Mouse (Mus musculus) liver, embryonic 11.5 days (tissue): ENCODE results near the gene Phykpl. TPM values are rescaled to one million over a fixed set of nuclear protein-coding genes. Genes with fewer than 3 reads are reported as not detected.

Experiments used
- ATAC-seq: fragments of 200-750 bp; cut with Nextera tagmentation; replicated peaks from 2 replicates; pipeline ENCODE4 v1.8.0; 2017; ENCODE audit warnings: moderate number of reproducible peaks, mild to moderate bottlenecking, moderate TSS enrichment, moderate library complexity; ENCODE audit not compliant: low FRiP score
- DNase-seq: peaks from one replicate; pipeline ENCODE4 v3.0.0-alpha.2; 2017; ENCODE audit warnings: low spot score
- H3K27ac ChIP-seq: fragments of 300-500 bp; sonication (generic); 2 replicates; pipeline ENCODE4 v1.5.1; 2014; ENCODE audit warnings: mild to moderate bottlenecking, low read depth, low read length, control low read depth
- H3K27me3 ChIP-seq: fragments of 300-500 bp; sonication (generic); replicated peaks from 2 replicates; pipeline ENCODE4 v1.6.1; 2014; ENCODE audit warnings: low read length, mixed read lengths; ENCODE audit not compliant: control insufficient read depth, insufficient read depth
- H3K36me3 ChIP-seq: fragments of 300-500 bp; sonication (generic); 2 replicates; pipeline ENCODE4 v1.6.1; 2014; ENCODE audit warnings: mild to moderate bottlenecking, low read length, moderate library complexity, mixed read lengths; ENCODE audit not compliant: control insufficient read depth, insufficient read depth
- H3K4me1 ChIP-seq: fragments of 300-500 bp; sonication (generic); replicated peaks from 2 replicates; pipeline ENCODE4 v1.6.1; 2014; ENCODE audit warnings: low read length, mixed read lengths; ENCODE audit not compliant: control insufficient read depth, insufficient read depth
- H3K4me2 ChIP-seq: fragments of 300-500 bp; sonication (generic); 2 replicates; pipeline ENCODE4 v1.6.1; 2014; ENCODE audit warnings: mild to moderate bottlenecking, control low read depth, moderate library complexity
- H3K4me3 ChIP-seq: fragments of 300-500 bp; sonication (generic); 2 replicates; pipeline ENCODE4 v1.5.1; 2014; ENCODE audit warnings: low read depth, low read length, control low read depth
- H3K9ac ChIP-seq: fragments of 300-500 bp; sonication (generic); 2 replicates; pipeline ENCODE4 v1.6.1; 2014; ENCODE audit warnings: low read depth, low read length, control low read depth
- H3K9me3 ChIP-seq: fragments of 300-500 bp; sonication (generic); 2 replicates; pipeline ENCODE4 v1.6.1; 2016; ENCODE audit warnings: low read length, inconsistent platforms, mixed read lengths; ENCODE audit not compliant: control insufficient read depth
- WGBS: fragments of 180-500 bp; shearing (Covaris S2); extraction: QIAGEN DNeasy Blood & Tissue Kit; methylation state at CpG from one replicate; pipeline ENCODE4 v1.1.7; 2014; 5-methylcytosine and 5-hydroxymethylcytosine counted together
- polyA plus RNA-seq: library from polyadenylated mRNA; unstranded; fragments of >200 nt; fragmentation: Nextera tagmentation; extraction: Ambion mirVana; gene quantifications from 2 replicates; pipeline ENCODE4 v1.2.1, GENCODE M21; 2014

The Phykpl gene
- polyA plus RNA-seq, 1 experiment from 2014 or later: 28.6 TPM

GRCm38 (mm10) chr11:51636323-51636684, 51.7 kb downstream of the Phykpl start:
- Histone ChIP-seq H3K4me3 (peak overlapping the region; percentile 70), H3K9ac (peak overlapping the region; percentile 81), H3K9me3 (no peaks in the 10 kb centered on the region), H3K36me3 (no peaks in the 10 kb centered on the region), H3K4me1 (peaks cover 10% of the 10 kb centered on the region), H3K4me2 (peak overlapping the region; percentile 77), H3K27me3 (no peaks in the 10 kb centered on the region), H3K27ac (peak overlapping the region; percentile 87)
- DNase-seq: peak; percentile 65
- WGBS: 3% methylated on average over 6 of the region's 6 CpGs
- peak; percentile 54 for ATAC-seq

- peak overlapping the region; percentile 57 for H3K9ac ChIP-seq
- H3K27ac ChIP-seq: peak overlapping the region; percentile 48
- peaks cover 10% of the 10 kb centered on the region for H3K4me1 ChIP-seq
- H3K27me3 ChIP-seq: no peaks in the 10 kb centered on the region
- H3K9me3 ChIP-seq: no peaks in the 10 kb centered on the region
- H3K4me3 ChIP-seq: peak overlapping the region; percentile 35
- H3K4me2 ChIP-seq: peak overlapping the region; percentile 60
- DNase-seq (peak; percentile 61), ATAC-seq (no peak)
- H3K36me3 ChIP-seq: no peaks in the 10 kb centered on the region
- 7% methylated on average over 17 of the region's 17 CpGs for WGBS
Observed at GRCm38 (mm10) chr11:51637971-51638414, 53.4 kb downstream of the Phykpl start.

GRCm38 (mm10) chr11:51638497-51638896, 53.9 kb downstream of the Phykpl start:
- H3K4me1 ChIP-seq: peaks cover 13% of the 10 kb centered on the region
- H3K9ac ChIP-seq: peak overlapping the region; percentile 57
- 58% methylated on average over 5 of the region's 5 CpGs for WGBS

GRCm38 (mm10) chr11:51640748-51641147, 56.2 kb downstream of the Phykpl start:
- ATAC-seq: no peak
- Histone ChIP-seq H3K4me1 (peaks cover 14% of the 10 kb centered on the region; the same call in 1 of the 2 replicates), H3K4me3 (no peak overlapping the region), H3K9me3 (no peaks in the 10 kb centered on the region), H3K27me3 (0 out of 2 replicates have a peak, but pooled peaks cover 3% of the 10 kb centered on the region), H3K27ac (no peak overlapping the region), H3K9ac (no peak overlapping the region; the same call in 1 of the 2 replicates), H3K4me2 (no peak overlapping the region), H3K36me3 (peaks cover 6% of the 10 kb centered on the region)
- no peak for DNase-seq
- 85% methylated on average over 7 of the region's 7 CpGs for WGBS

More at GRCm38 (mm10) chr11:51638497-51638896, 53.9 kb downstream of the Phykpl start:
- Histone ChIP-seq H3K36me3 (no peaks in the 10 kb centered on the region), H3K4me3 (no peak overlapping the region), H3K4me2 (peak overlapping the region; percentile 60), H3K9me3 (no peaks in the 10 kb centered on the region), H3K27me3 (no peaks in the 10 kb centered on the region), H3K27ac (no peak overlapping the region)
- DNase-seq (no peak), ATAC-seq (no peak)

- no peak overlapping the region for H3K4me2 ChIP-seq
- H3K27ac ChIP-seq: no peak overlapping the region
- WGBS: 77% methylated on average over 9 of the region's 9 CpGs
- peaks cover 13% of the 10 kb centered on the region; the same call in 1 of the 2 replicates for H3K4me1 ChIP-seq
- H3K36me3 ChIP-seq: peaks cover 6% of the 10 kb centered on the region
- H3K9me3 ChIP-seq: no peaks in the 10 kb centered on the region
- DNase-seq (no peak), ATAC-seq (no peak)
- no peak overlapping the region for H3K4me3 ChIP-seq
- no peak overlapping the region for H3K9ac ChIP-seq
- H3K27me3 ChIP-seq: 0 out of 2 replicates have a peak, but pooled peaks cover 3% of the 10 kb centered on the region
Observed at GRCm38 (mm10) chr11:51643202-51643601, 58.6 kb downstream of the Phykpl start.

- 56% methylated on average over 15 of the region's 15 CpGs for WGBS
- Histone ChIP-seq H3K27ac (no peak overlapping the region), H3K4me1 (peaks cover 13% of the 10 kb centered on the region; the same call in 1 of the 2 replicates), H3K9ac (no peak overlapping the region), H3K36me3 (peaks cover 6% of the 10 kb centered on the region), H3K4me2 (no peak overlapping the region), H3K4me3 (no peak overlapping the region), H3K9me3 (no peaks in the 10 kb centered on the region), H3K27me3 (0 out of 2 replicates have a peak, but pooled peaks cover 3% of the 10 kb centered on the region)
- DNase-seq: no peak
- ATAC-seq: no peak
Observed at GRCm38 (mm10) chr11:51643761-51644160, 59.2 kb downstream of the Phykpl start.

GRCm38 (mm10) chr11:51644217-51644616, 59.7 kb downstream of the Phykpl start:
- 54% methylated on average over 16 of the region's 16 CpGs for WGBS
- Histone ChIP-seq H3K27me3 (peaks cover 8% of the 10 kb centered on the region; the same call in 1 of the 2 replicates), H3K4me1 (peaks cover 13% of the 10 kb centered on the region; the same call in 1 of the 2 replicates), H3K9ac (no peak overlapping the region), H3K9me3 (no peaks in the 10 kb centered on the region), H3K4me3 (no peak overlapping the region), H3K4me2 (no peak overlapping the region), H3K36me3 (peaks cover 6% of the 10 kb centered on the region), H3K27ac (no peak overlapping the region)
- no peak for DNase-seq
- ATAC-seq: no peak

GRCm38 (mm10) chr11:51645293-51645692, 60.7 kb downstream of the Phykpl start:
- H3K27ac ChIP-seq: no peak overlapping the region
- H3K4me2 ChIP-seq: no peak overlapping the region
- DNase-seq: no peak
- 89% methylated on average over 13 of the region's 13 CpGs for WGBS
- ATAC-seq: no peak
- H3K4me1 ChIP-seq: peaks cover 19% of the 10 kb centered on the region
- H3K36me3 ChIP-seq: peaks cover 6% of the 10 kb centered on the region
- H3K9ac ChIP-seq: no peak overlapping the region
- H3K27me3 ChIP-seq: peaks cover 18% of the 10 kb centered on the region
- no peaks in the 10 kb centered on the region for H3K9me3 ChIP-seq
- no peak overlapping the region for H3K4me3 ChIP-seq

- Histone ChIP-seq H3K4me3 (no peak overlapping the region), H3K9me3 (no peaks in the 10 kb centered on the region), H3K4me1 (peaks cover 19% of the 10 kb centered on the region), H3K27ac (no peak overlapping the region), H3K27me3 (peaks cover 19% of the 10 kb centered on the region), H3K36me3 (peaks cover 6% of the 10 kb centered on the region), H3K4me2 (no peak overlapping the region), H3K9ac (no peak overlapping the region)
- no peak for ATAC-seq
- DNase-seq: no peak
- WGBS: 71% methylated on average over 7 of the region's 7 CpGs
Observed at GRCm38 (mm10) chr11:51646245-51646644, 61.7 kb downstream of the Phykpl start.
